Mouse (Mus musculus) kidney, adult 18-20 months (tissue): ENCODE measurements around the gene Hs3st3b1.

Source experiments
- DNase-seq: peaks from one replicate; pipeline ENCODE4 v3.0.0; 2021

Hs3st3b1 gene

GRCm38 (mm10) chr11:63878616-63879015 lies 43.5 kb downstream of the Hs3st3b1 start:
- DNase-seq = no peak

DNA sequence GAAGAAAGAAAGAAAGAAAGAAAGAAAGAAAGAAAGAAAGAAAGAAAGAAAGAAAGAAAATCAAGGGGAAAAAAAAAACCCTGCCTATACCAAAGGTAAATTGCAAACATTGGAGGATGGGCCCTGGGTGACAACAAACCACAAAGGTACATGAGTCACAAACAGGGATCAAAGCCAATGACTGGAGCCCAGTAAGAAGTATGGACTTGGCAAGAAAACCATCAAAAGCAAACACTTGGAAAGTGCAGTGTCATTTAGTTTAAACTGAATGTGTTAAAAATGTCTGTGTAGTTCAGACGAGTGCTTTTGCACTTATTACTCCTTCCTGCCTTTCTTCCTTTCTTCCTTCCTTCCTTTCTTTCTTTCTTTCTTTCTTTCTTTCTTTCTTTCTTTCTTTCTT lies 59.3 kb downstream of the Hs3st3b1 start:
- no peak for DNase-seq

- DNase-seq = no peak
These were observed 60.1 kb downstream of the Hs3st3b1 start for GRCm38 (mm10) chr11:63861982-63862381.

- DNase-seq = no peak
These were observed 70.9 kb downstream of the Hs3st3b1 start for GRCm38 (mm10) chr11:63851041-63851730.

GRCm38 (mm10) chr11:63850261-63850660 lies 71.8 kb downstream of the Hs3st3b1 start:
- DNase-seq = no peak

DNA sequence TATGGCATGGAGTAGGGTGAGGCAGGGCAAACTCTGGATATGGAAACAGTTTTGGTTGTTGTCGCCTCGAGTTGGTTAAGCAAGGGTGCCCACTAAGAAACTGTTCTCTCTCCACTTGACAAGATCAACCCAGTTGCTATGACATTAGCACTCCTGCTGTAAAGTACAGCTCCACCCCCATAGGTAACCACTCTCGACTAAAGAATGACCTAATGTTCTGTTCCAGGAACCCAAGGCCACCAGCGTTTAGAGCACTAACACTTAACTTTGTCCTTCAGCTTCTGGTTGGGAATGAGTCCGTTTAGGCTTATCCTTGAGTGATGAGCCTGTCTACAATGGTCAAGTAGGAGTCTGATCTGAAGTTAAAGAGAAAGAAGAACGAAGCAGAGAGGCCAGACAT lies 76.7 kb downstream of the Hs3st3b1 start:
- no peak for DNase-seq

GRCm38 (mm10) chr11:63844701-63845100 lies 77.4 kb downstream of the Hs3st3b1 start:
- DNase-seq = no peak

- DNase-seq = no peak
These were observed 84.6 kb downstream of the Hs3st3b1 start for GRCm38 (mm10) chr11:63837526-63837925.
